Mouse (Mus musculus) cortical plate, adult 2 months (tissue): ENCODE results near the gene Asf1b.

Source experiments
- CTCF ChIP-seq: fragments of 200-500 bp; IDR thresholded peaks from 2 replicates; pipeline ENCODE4 v1.5.1; 2011; ENCODE audit warnings: mild to moderate bottlenecking, control low read depth, low read length; ENCODE audit not compliant: insufficient read depth; ENCODE audit errors: extremely low read depth
- POLR2A ChIP-seq: fragments of 200-500 bp; IDR thresholded peaks from 2 replicates; pipeline ENCODE4 v1.6.1; 2011; ENCODE audit warnings: mild to moderate bottlenecking, low read length, control low read depth; ENCODE audit not compliant: insufficient read depth; ENCODE audit errors: extremely low read depth

- peak; percentile 11; the same call in 1 of the 2 replicates for TF ChIP-seq CTCF
- TF ChIP-seq POLR2A = no peak
Observed at GRCm38 (mm10) chr8:83976779-83977350, 21.6 kb downstream of the Asf1b start.
